Mouse (Mus musculus): Measurements from ENCODE around the gene Slc22a20. TPM values are rescaled to one million over a fixed set of nuclear protein-coding genes. Genes with fewer than 3 reads are reported as not detected.
A peak's percentile ranks its signal among the peaks of the same experiment; 100 is the strongest.

The Slc22a20 gene
- polyA plus RNA-seq, 1 experiment: 0.80 TPM

DNA sequence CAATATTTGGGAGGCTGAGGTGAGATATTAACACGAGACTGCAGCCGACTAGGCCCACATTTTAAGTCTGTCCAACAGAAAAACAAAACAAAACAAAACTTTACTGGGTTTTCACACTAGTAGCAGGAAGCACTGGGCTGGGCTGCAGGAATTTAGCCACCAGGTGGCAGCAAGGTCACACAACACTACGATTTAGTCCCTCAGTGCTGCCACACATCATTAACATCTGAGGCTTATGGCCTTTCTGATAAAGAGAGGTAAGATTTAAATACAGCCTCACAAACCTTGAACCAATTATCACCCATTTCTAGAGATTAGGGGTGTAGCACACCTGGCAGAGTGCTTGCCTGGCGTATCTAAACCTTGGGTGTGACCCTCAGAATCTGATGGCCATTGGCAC lies 20.7 kb downstream of the Slc22a20 start:
- Histone ChIP-seq H3K4me1 (ENCODE audit: control insufficient read depth, insufficient read depth, low read length) (peaks cover 7% of the 10 kb centered on the region), H3K27ac (ENCODE audit: control insufficient read depth, insufficient read depth, low read depth, low read length, poor library complexity) (no peak overlapping the region; the same call in 1 of the 2 replicates), H3K4me3 (replicated peaks; ENCODE audit: control insufficient read depth, low read depth, low read length) (no peak overlapping the region)
- 13% methylated on average over 4 of the region's 4 CpGs for WGBS
- TF ChIP-seq CTCF (IDR thresholded peaks at IDR 0.05; ENCODE audit: control insufficient read depth, insufficient read depth, low read length) (peak; percentile 93), POLR2A (IDR thresholded peaks at IDR 0.05; ENCODE audit: borderline replicate concordance, control insufficient read depth, low read depth, low read length) (no peak)

DNA sequence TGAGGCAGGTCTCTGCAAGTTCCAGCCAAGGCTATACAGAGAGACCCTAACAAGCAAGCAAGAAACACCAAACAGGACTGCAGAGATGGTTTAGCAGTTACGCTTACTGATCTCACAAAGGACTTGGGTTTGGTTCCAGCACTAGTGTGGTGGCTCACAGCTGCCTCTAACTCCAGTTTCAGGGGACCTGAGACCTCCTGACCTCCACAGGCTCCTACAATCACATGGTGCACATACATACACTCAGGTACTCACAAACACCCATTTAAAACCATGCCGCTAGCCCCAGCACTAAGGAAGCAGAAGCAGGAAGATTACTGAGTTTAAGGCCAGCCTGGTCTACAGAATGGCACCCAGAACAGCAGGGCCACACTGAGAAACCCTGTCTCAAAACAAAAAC lies 21.1 kb downstream of the Slc22a20 start:
- 89% methylated on average over 2 of the region's 2 CpGs for WGBS
- Histone ChIP-seq H3K4me1 (ENCODE audit: control insufficient read depth, insufficient read depth, low read length) (peaks cover 7% of the 10 kb centered on the region), H3K27ac (ENCODE audit: control insufficient read depth, insufficient read depth, low read depth, low read length, poor library complexity) (no peak overlapping the region; the same call in 1 of the 2 replicates), H3K4me3 (replicated peaks; ENCODE audit: control insufficient read depth, low read depth, low read length) (no peak overlapping the region)
- no peak for TF ChIP-seq CTCF (IDR thresholded peaks at IDR 0.05; ENCODE audit: control insufficient read depth, insufficient read depth, low read length)
- no peak for TF ChIP-seq POLR2A (IDR thresholded peaks at IDR 0.05; ENCODE audit: borderline replicate concordance, control insufficient read depth, low read depth, low read length)

DNA sequence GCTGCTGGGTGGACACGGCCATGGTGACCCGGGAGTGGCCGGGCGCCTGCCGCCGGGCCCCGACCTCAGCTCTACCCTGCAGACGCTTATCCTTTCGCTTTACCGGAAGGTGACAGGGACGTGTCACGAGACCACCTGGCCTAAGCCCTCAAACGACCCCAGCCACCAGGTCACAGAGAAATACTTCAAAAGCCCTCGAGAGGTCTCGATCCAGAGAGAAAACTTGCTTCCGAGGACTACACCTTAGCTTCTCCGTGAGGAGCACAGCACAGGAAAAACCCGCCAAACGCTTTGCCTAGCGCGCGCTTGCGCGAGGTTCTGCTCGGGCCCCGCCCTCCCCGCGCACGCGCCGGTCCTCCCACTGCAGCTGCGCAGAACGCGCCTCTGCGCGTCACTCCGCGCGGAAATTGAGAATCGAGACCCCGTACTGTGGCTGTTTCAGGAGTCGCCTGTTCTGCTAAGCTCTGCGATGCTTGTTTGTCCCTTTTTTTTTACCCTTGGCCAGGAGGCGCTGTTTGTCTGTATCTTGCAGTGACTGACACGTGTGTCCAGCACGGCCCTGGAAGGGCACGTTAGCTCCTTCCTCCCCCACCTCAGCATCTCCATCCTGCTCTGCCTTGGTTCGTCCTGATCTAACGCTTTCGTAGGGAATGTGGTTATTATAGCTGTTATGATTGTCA lies 21.9 kb downstream of the Slc22a20 start, which contains the start of gene Pola2:
Pola2 (minus strand) TSS at position 320 of the 680 bp plus-strand sequence.
- WGBS: under 1% methylated on average over 50 of the region's 50 CpGs
- peak; percentile 64; the same call in 1 of the 2 replicates for TF ChIP-seq POLR2A (IDR thresholded peaks at IDR 0.05; ENCODE audit: borderline replicate concordance, control insufficient read depth, low read depth, low read length)
- peak; percentile 3; the same call in 1 of the 2 replicates for TF ChIP-seq CTCF (IDR thresholded peaks at IDR 0.05; ENCODE audit: control insufficient read depth, insufficient read depth, low read length)
- H3K4me1 ChIP-seq (ENCODE audit: control insufficient read depth, insufficient read depth, low read length): peaks cover 7% of the 10 kb centered on the region
- peak within 1 kb of the TSS; percentile 96 for H3K4me3 ChIP-seq (replicated peaks; ENCODE audit: control insufficient read depth, low read depth, low read length)
- H3K27ac ChIP-seq (ENCODE audit: control insufficient read depth, insufficient read depth, low read depth, low read length, poor library complexity): peak within 1 kb of the TSS; percentile 71

DNA sequence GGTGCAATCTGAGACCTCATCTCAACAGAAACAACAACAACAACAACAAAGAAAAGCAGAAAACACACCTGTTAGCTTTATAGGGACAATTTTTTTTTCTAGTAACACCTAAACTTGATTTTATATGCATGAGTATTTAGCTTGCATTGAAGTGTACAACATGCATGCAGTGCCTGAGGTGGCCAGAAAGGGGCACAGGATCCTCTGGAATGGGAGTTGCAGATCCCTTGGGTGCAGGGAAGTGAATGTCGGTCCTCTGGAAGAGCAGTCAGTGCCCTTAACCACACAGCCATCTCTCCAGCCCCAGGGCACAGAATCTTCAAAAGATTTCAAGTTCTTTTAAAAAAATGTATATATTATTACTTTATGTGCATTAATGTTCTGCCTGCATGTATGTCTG lies 23.3 kb downstream of the Slc22a20 start:
- TF ChIP-seq CTCF (IDR thresholded peaks at IDR 0.05; ENCODE audit: control insufficient read depth, insufficient read depth, low read length) (no peak), POLR2A (IDR thresholded peaks at IDR 0.05; ENCODE audit: borderline replicate concordance, control insufficient read depth, low read depth, low read length) (no peak)
- peaks cover 7% of the 10 kb centered on the region for H3K4me1 ChIP-seq (ENCODE audit: control insufficient read depth, insufficient read depth, low read length)
- H3K27ac ChIP-seq (ENCODE audit: control insufficient read depth, insufficient read depth, low read depth, low read length, poor library complexity): no peak overlapping the region
- peak overlapping the region; percentile 49 for H3K4me3 ChIP-seq (replicated peaks; ENCODE audit: control insufficient read depth, low read depth, low read length)
- WGBS: 15% methylated on average over 1 of the region's 1 CpGs

DNA sequence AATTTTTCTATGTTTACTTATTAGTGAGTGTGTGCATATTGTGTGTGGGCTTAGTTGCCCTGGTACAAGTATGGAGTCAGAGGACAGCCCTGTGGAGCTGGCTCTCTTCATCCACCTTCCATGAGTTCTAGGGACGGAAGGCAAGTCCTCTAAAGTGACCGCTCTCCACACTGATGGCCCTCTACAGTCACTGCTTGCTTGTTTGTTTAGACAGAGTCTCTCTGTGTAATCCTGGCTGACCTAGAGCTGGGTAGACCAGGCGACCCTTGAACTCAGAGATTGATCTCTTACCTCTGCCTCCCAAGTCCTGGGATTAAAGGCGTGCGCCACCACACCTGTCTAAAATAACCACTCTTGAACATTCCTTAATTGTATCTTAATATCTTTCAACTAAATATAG lies 28.6 kb downstream of the Slc22a20 start:
- no peak for TF ChIP-seq CTCF (IDR thresholded peaks at IDR 0.05; ENCODE audit: control insufficient read depth, insufficient read depth, low read length)
- TF ChIP-seq POLR2A (IDR thresholded peaks at IDR 0.05; ENCODE audit: borderline replicate concordance, control insufficient read depth, low read depth, low read length): no peak
- no peak overlapping the region for H3K27ac ChIP-seq (ENCODE audit: control insufficient read depth, insufficient read depth, low read depth, low read length, poor library complexity)
- no peak overlapping the region for H3K4me3 ChIP-seq (replicated peaks; ENCODE audit: control insufficient read depth, low read depth, low read length)
- H3K4me1 ChIP-seq (ENCODE audit: control insufficient read depth, insufficient read depth, low read length): no peaks in the 10 kb centered on the region
- 90% methylated on average over 5 of the region's 5 CpGs for WGBS

DNA sequence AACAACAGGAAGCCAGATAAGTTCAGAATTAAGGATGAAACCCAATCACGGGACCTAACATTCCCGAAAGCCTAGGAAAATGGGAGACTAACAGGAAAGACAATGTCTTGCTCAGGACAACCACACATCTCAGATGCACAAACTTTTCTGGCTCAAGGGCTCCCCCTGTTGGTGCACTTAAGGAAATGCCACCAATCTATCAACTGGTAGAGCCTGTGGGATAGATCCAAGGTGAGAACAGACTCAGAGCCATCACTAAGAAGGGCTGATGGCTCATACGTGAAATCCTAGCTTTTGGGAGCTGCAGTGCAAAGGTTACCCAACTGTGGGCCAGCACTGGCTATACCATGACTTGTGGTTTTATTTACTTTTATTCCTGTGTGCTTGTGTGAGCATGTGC lies 29.3 kb downstream of the Slc22a20 start:
- TF ChIP-seq CTCF (IDR thresholded peaks at IDR 0.05; ENCODE audit: control insufficient read depth, insufficient read depth, low read length): peak; percentile 58
- TF ChIP-seq POLR2A (IDR thresholded peaks at IDR 0.05; ENCODE audit: borderline replicate concordance, control insufficient read depth, low read depth, low read length): no peak
- WGBS: 34% methylated on average over 3 of the region's 3 CpGs
- H3K4me1 ChIP-seq (ENCODE audit: control insufficient read depth, insufficient read depth, low read length): no peaks in the 10 kb centered on the region
- no peak overlapping the region for H3K4me3 ChIP-seq (replicated peaks; ENCODE audit: control insufficient read depth, low read depth, low read length)
- no peak overlapping the region for H3K27ac ChIP-seq (ENCODE audit: control insufficient read depth, insufficient read depth, low read depth, low read length, poor library complexity)

DNA sequence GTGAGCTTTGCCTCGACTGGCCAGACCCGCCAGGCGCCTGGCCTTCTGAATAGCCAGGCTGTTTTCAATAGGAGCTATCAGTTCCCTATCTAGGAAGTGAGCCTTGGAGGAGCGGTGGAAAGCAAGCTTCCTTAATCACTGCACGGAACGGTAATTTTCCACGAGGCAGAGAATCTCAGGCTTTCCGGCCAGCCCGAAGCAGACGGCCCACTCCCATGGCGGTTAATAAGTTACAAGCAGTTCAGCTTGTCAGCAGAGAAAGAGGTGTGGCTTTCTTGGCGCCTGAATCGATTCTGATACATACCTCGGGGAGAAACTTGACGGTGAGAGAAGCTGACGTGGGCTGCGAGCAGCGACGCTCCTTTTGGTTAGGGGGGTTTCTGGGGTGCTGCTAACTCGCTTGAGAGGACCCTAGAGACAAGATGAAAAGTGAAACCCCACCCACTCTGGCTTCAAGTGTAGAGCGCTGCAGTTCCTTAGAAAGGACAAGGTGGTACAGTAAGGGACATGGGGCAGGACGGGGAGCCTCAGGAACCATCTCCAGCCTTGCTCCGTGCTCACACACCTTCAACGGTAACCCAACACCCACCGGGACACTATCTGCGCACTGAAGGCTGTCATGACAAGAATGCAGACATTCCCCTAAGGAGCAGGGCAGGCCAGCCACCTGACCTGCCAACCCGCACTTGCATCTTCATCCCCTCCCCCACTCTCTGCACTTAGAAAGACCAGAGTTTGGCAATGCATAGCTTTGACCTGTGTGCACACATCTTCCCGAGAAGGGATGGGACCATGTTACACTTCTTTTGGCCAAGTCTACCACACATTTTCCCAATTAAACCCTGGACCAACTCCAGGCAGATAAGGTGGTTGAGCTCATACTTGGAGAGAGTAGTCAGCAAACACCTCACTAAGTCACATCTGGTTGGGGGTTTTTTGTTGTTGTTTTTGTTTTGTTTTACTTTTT lies 30.0 kb downstream of the Slc22a20 start:
- Histone ChIP-seq H3K4me1 (ENCODE audit: control insufficient read depth, insufficient read depth, low read length) (no peaks in the 10 kb centered on the region), H3K27ac (ENCODE audit: control insufficient read depth, insufficient read depth, low read depth, low read length, poor library complexity) (no peak overlapping the region), H3K4me3 (replicated peaks; ENCODE audit: control insufficient read depth, low read depth, low read length) (no peak overlapping the region)
- WGBS: 89% methylated on average over 28 of the region's 28 CpGs
- TF ChIP-seq POLR2A (IDR thresholded peaks at IDR 0.05; ENCODE audit: borderline replicate concordance, control insufficient read depth, low read depth, low read length) (no peak), CTCF (IDR thresholded peaks at IDR 0.05; ENCODE audit: control insufficient read depth, insufficient read depth, low read length) (no peak)

DNA sequence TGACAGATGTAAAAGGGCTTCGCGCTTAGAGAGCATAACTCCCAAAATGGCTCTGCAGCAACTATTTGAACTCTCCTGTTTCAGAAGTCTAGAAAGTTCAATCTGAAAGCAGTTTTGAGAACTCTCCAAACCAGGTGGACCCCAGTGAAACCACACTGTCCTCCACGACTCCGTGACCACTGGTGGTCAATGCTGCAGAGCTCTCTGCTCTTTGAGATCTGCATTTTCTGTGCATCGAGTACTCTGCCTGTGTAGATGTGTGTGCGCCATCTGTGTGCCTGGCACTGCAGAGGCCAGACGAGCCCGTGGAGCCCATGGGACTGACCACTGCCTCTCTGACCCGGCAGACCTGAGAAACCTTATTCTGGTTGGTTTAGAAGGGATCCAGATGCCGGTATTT lies 31.0 kb downstream of the Slc22a20 start:
- Histone ChIP-seq H3K4me1 (ENCODE audit: control insufficient read depth, insufficient read depth, low read length) (no peaks in the 10 kb centered on the region), H3K27ac (ENCODE audit: control insufficient read depth, insufficient read depth, low read depth, low read length, poor library complexity) (no peak overlapping the region), H3K4me3 (replicated peaks; ENCODE audit: control insufficient read depth, low read depth, low read length) (no peak overlapping the region)
- 96% methylated on average over 10 of the region's 10 CpGs for WGBS
- TF ChIP-seq CTCF (IDR thresholded peaks at IDR 0.05; ENCODE audit: control insufficient read depth, insufficient read depth, low read length) (no peak), POLR2A (IDR thresholded peaks at IDR 0.05; ENCODE audit: borderline replicate concordance, control insufficient read depth, low read depth, low read length) (no peak)
